8 mouse cellular contexts compared by ENCODE assay signal in the genomic region with DNA sequence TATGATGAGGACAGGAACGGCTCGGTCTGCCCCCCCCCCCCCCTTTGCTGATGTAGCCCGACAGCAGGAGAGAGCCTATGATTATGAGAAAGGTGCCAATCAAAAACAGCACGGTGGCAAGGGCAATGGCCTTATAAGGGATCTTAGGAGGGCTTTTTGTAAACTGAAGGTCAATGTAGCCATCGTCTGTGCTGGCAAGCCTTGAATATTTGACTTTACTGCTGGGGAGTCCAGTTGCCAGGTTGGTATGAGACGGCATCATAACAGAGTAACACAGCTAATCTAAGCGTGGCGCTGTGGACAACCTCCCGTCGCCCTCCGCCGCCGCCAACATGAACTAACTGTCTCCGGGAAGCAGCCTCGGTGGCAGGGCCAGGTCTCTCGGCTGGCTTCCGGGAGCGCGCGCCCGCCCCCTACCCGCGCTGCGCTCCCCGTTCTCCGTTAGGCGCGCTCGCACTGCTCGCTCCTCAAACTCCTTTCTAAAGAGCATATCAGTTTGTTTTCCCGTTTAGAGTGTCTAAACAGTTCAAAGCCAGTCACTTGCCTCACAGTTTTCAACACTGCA. TPM values are rescaled to one million over a fixed set of nuclear protein-coding genes. Genes with fewer than 3 reads are reported as not detected.
DNase-seq lines count a peak whose midpoint lies in the region; ATAC-seq and TF ChIP-seq lines count a peak whose summit lies in the region.
"Not testable (repeated sequence)": the region's sequence is repeated elsewhere in the genome, so short reads cannot be mapped to it uniquely, and the experiment has no call there.

No protein-coding gene starts in this region.

- not testable (repeated sequence) for H3K4me1 ChIP-seq in embryonic facial prominence, embryonic 15.5 days; heart, embryonic 12.5 days (replicated peaks); intestine, embryonic 15.5 days (replicated peaks); limb, embryonic 15.5 days

- peak; percentile 96 for ATAC-seq in CD4-positive, CD25-positive, alpha-beta regulatory T cell, adult 4 months
- ATAC-seq in embryonic facial prominence, embryonic 15.5 days (ENCODE audit: insufficient number of reproducible peaks, low FRiP score, low TSS enrichment, low read depth); heart, embryonic 12.5 days (ENCODE audit: insufficient number of reproducible peaks, low FRiP score); limb, embryonic 15.5 days (ENCODE audit: insufficient number of reproducible peaks, low FRiP score, low TSS enrichment, low read depth): not testable (repeated sequence)
- ATAC-seq in intestine, embryonic 15.5 days = peak; percentile 51; the same call in 1 of the 2 replicates
- peak; percentile 86 for ATAC-seq in megakaryocyte-erythroid progenitor cell, adult 5-6 weeks (replicated peaks; ENCODE audit: low FRiP score, low TSS enrichment, poor library complexity, severe bottlenecking)

- H3K9me3 ChIP-seq in embryonic facial prominence, embryonic 15.5 days (replicated peaks); heart, embryonic 12.5 days (replicated peaks); intestine, embryonic 15.5 days; limb, embryonic 15.5 days: not testable (repeated sequence)

- TF ChIP-seq CTCF in brain, embryonic 14.5 days (IDR thresholded peaks at IDR 0.05; ENCODE audit: borderline replicate concordance, extremely low read depth, insufficient read depth, insufficient read length) = not testable (repeated sequence)

- peak overlapping the region; percentile 58 for H3K4me2 ChIP-seq in embryonic facial prominence, embryonic 15.5 days (replicated peaks)
- peak overlapping the region; percentile 71 for H3K4me2 ChIP-seq in heart, embryonic 12.5 days
- peak overlapping the region; percentile 63 for H3K4me2 ChIP-seq in intestine, embryonic 15.5 days (replicated peaks)
- H3K4me2 ChIP-seq in limb, embryonic 15.5 days = peak overlapping the region; percentile 61

- not testable (repeated sequence) for TF ChIP-seq POLR2A in brain, embryonic 14.5 days (IDR thresholded peaks at IDR 0.05; ENCODE audit: borderline replicate concordance, extremely low read depth, insufficient read depth, insufficient read length, poor library complexity, severe bottlenecking)

- peak; percentile 56 for DNase-seq in brain, embryonic 14.5 days (ENCODE audit: low read depth)
- DNase-seq in retina, embryonic 14.5 days (ENCODE audit: low spot score) = peak; percentile 47

- not testable (repeated sequence) for H3K9ac ChIP-seq in embryonic facial prominence, embryonic 15.5 days; intestine, embryonic 15.5 days; limb, embryonic 15.5 days
- peak overlapping the region; percentile 67 for H3K9ac ChIP-seq in heart, embryonic 12.5 days

- H3K4me3 ChIP-seq in embryonic facial prominence, embryonic 15.5 days (replicated peaks) = peak overlapping the region; percentile 32
- peak overlapping the region; percentile 40 for H3K4me3 ChIP-seq in heart, embryonic 12.5 days
- H3K4me3 ChIP-seq in intestine, embryonic 15.5 days (replicated peaks) = peak overlapping the region; percentile 24
- peak overlapping the region; percentile 27 for H3K4me3 ChIP-seq in limb, embryonic 15.5 days

- WGBS in embryonic facial prominence, embryonic 15.5 days = 3% methylated on average over 31 of the region's 31 CpGs
- WGBS in heart, embryonic 12.5 days = 3% methylated on average over 31 of the region's 31 CpGs
- WGBS in intestine, embryonic 15.5 days = 6% methylated on average over 31 of the region's 31 CpGs
- 3% methylated on average over 31 of the region's 31 CpGs for WGBS in limb, embryonic 15.5 days

- not testable (repeated sequence) for H3K27ac ChIP-seq in embryonic facial prominence, embryonic 15.5 days (replicated peaks); heart, embryonic 12.5 days (ENCODE audit: poor library complexity, severe bottlenecking); intestine, embryonic 15.5 days; limb, embryonic 15.5 days

- H3K27me3 ChIP-seq in embryonic facial prominence, embryonic 15.5 days; intestine, embryonic 15.5 days (replicated peaks): not testable (repeated sequence)
- H3K27me3 ChIP-seq in heart, embryonic 12.5 days (replicated peaks) = peaks cover 17% of the 10 kb centered on the region
- 0 out of 2 replicates have a peak, but pooled peaks cover 13% of the 10 kb centered on the region for H3K27me3 ChIP-seq in limb, embryonic 15.5 days

- H3K36me3 ChIP-seq in embryonic facial prominence, embryonic 15.5 days; heart, embryonic 12.5 days; intestine, embryonic 15.5 days; limb, embryonic 15.5 days: not testable (repeated sequence)

RNA-seq across cellular contexts. Expression of gene Dnaja4, which starts 7.3 kb away (rescaled TPM):
- polyA plus RNA-seq in CD4-positive, CD25-positive, alpha-beta regulatory T cell, adult 4 months (2017; shearing (Covaris generic)) = 1 to 10 TPM; 2.9 to 4.0 TPM
- 6.3 and 7.3 TPM in 2 replicates for polyA plus RNA-seq in brain, embryonic 14.5 days (2012; rRNA removed)
- polyA plus RNA-seq in embryonic facial prominence, embryonic 15.5 days (2015; fragmentation: Nextera tagmentation; extraction: Ambion mirVana) = 13.5 and 15.6 TPM in 2 replicates
- 29.0 and 31.1 TPM in 2 replicates for polyA plus RNA-seq in heart, embryonic 12.5 days (2016; fragmentation: Nextera tagmentation; extraction: Ambion mirVana)
- polyA plus RNA-seq in intestine, embryonic 15.5 days (2015; fragmentation: Nextera tagmentation; extraction: Ambion mirVana) = 4.1 and 4.3 TPM in 2 replicates
- polyA plus RNA-seq in limb, embryonic 15.5 days (2015; fragmentation: Nextera tagmentation; extraction: Ambion mirVana) = 10.1 and 14.8 TPM in 2 replicates
- total RNA-seq in megakaryocyte-erythroid progenitor cell, adult 5-6 weeks (2014; fragmentation: Nextera tagmentation) = 9.2 and 10.4 TPM in 2 replicates
- total RNA-seq in megakaryocyte-erythroid progenitor cell, adult 5-6 weeks (2017) = 6.1 and 7.4 TPM in 2 replicates

RNA-seq across cellular contexts. Expression of gene Acsbg1, which starts 29.7 kb away (rescaled TPM):
- polyA plus RNA-seq in CD4-positive, CD25-positive, alpha-beta regulatory T cell, adult 4 months (2017; shearing (Covaris generic)) = 10 to 100 TPM; 41.1 to 75.2 TPM
- 14.8 and 16.3 TPM in 2 replicates for polyA plus RNA-seq in brain, embryonic 14.5 days (2012; rRNA removed)
- 9.0 and 11.6 TPM in 2 replicates for polyA plus RNA-seq in embryonic facial prominence, embryonic 15.5 days (2015; fragmentation: Nextera tagmentation; extraction: Ambion mirVana)
- polyA plus RNA-seq in heart, embryonic 12.5 days (2016; fragmentation: Nextera tagmentation; extraction: Ambion mirVana) = 0.20 TPM in 1 of 2 replicates, not detected in the other
- polyA plus RNA-seq in intestine, embryonic 15.5 days (2015; fragmentation: Nextera tagmentation; extraction: Ambion mirVana) = 0.16 and 0.52 TPM in 2 replicates
- 5.3 and 6.0 TPM in 2 replicates for polyA plus RNA-seq in limb, embryonic 15.5 days (2015; fragmentation: Nextera tagmentation; extraction: Ambion mirVana)
- 0.12 TPM in 1 of 2 replicates, not detected in the other for total RNA-seq in megakaryocyte-erythroid progenitor cell, adult 5-6 weeks (2014; fragmentation: Nextera tagmentation)
- total RNA-seq in megakaryocyte-erythroid progenitor cell, adult 5-6 weeks (2017) = not detected in 2 replicates

RNA-seq across cellular contexts. Expression of gene Wdr61, which starts 43.0 kb away (rescaled TPM):
- polyA plus RNA-seq in CD4-positive, CD25-positive, alpha-beta regulatory T cell, adult 4 months (2017; shearing (Covaris generic)) = 100 to 1,000 TPM; 127 to 147 TPM
- polyA plus RNA-seq in brain, embryonic 14.5 days (2012; rRNA removed) = 65.1 and 90.8 TPM in 2 replicates
- 142 and 143 TPM in 2 replicates for polyA plus RNA-seq in embryonic facial prominence, embryonic 15.5 days (2015; fragmentation: Nextera tagmentation; extraction: Ambion mirVana)
- polyA plus RNA-seq in heart, embryonic 12.5 days (2016; fragmentation: Nextera tagmentation; extraction: Ambion mirVana) = 99.5 and 101 TPM in 2 replicates
- 149 and 152 TPM in 2 replicates for polyA plus RNA-seq in intestine, embryonic 15.5 days (2015; fragmentation: Nextera tagmentation; extraction: Ambion mirVana)
- 150 and 151 TPM in 2 replicates for polyA plus RNA-seq in limb, embryonic 15.5 days (2015; fragmentation: Nextera tagmentation; extraction: Ambion mirVana)
- total RNA-seq in megakaryocyte-erythroid progenitor cell, adult 5-6 weeks (2014; fragmentation: Nextera tagmentation) = 94.9 and 125 TPM in 2 replicates
- 123 and 136 TPM in 2 replicates for total RNA-seq in megakaryocyte-erythroid progenitor cell, adult 5-6 weeks (2017)
